Mouse (Mus musculus) kidney, adult 8-10 months (tissue): Measurements from ENCODE around the gene Slc22a1.

Experiments
- DNase-seq, 2 experiments: peaks; one replicate each; pipeline ENCODE4 v3.0.0; 2022

Slc22a1 gene

GRCm38 (mm10) chr17:12675646-12676045 is at the start of gene Slc22a1:
TSS of gene Slc22a1 (minus strand) at chr17:12675829.
- DNase-seq = peak; percentile 85 to 89

- peak in 1 of 2 experiments; percentile 22 for DNase-seq
Measured at GRCm38 (mm10) chr17:12724767-12725744, 49.4 kb upstream of the Slc22a1 start.

GRCm38 (mm10) chr17:12723986-12724766 is 48.5 kb upstream of the Slc22a1 start:
- peak in 1 of 2 experiments; percentile 37 for DNase-seq

- no peak for DNase-seq
Measured at GRCm38 (mm10) chr17:12722622-12723021, 47.0 kb upstream of the Slc22a1 start.

GRCm38 (mm10) chr17:12721118-12721886 is 45.7 kb upstream of the Slc22a1 start:
- DNase-seq = no peak

- DNase-seq = no peak
Measured at GRCm38 (mm10) chr17:12718251-12718650, 42.6 kb upstream of the Slc22a1 start.

GRCm38 (mm10) chr17:12717445-12717844 is 41.8 kb upstream of the Slc22a1 start:
- no peak for DNase-seq

GRCm38 (mm10) chr17:12715032-12715431 is 39.4 kb upstream of the Slc22a1 start:
- no peak for DNase-seq

- no peak for DNase-seq
Measured at GRCm38 (mm10) chr17:12714080-12714561, 38.5 kb upstream of the Slc22a1 start.

GRCm38 (mm10) chr17:12712993-12713392 is 37.4 kb upstream of the Slc22a1 start:
- DNase-seq = no peak

GRCm38 (mm10) chr17:12712191-12712590 is 36.6 kb upstream of the Slc22a1 start:
- no peak for DNase-seq

- DNase-seq = no peak
Measured at GRCm38 (mm10) chr17:12710976-12711375, 35.3 kb upstream of the Slc22a1 start.

GRCm38 (mm10) chr17:12710050-12710780 is 34.6 kb upstream of the Slc22a1 start:
- no peak for DNase-seq

GRCm38 (mm10) chr17:12708398-12708797 is 32.8 kb upstream of the Slc22a1 start:
- DNase-seq = no peak

- no peak for DNase-seq
Measured at GRCm38 (mm10) chr17:12706590-12707049, 31.0 kb upstream of the Slc22a1 start.

GRCm38 (mm10) chr17:12702901-12703300 is 27.3 kb upstream of the Slc22a1 start:
- no peak for DNase-seq

GRCm38 (mm10) chr17:12700373-12700772 is 24.7 kb upstream of the Slc22a1 start:
- no peak for DNase-seq

GRCm38 (mm10) chr17:12691899-12692298 is 16.3 kb upstream of the Slc22a1 start:
- DNase-seq = no peak

GRCm38 (mm10) chr17:12689537-12689936 is 13.9 kb upstream of the Slc22a1 start:
- DNase-seq = peak in 1 of 2 experiments; percentile 56

- peak in 1 of 2 experiments; percentile 35 for DNase-seq
Measured at GRCm38 (mm10) chr17:12688427-12689110, 12.9 kb upstream of the Slc22a1 start.
